Mouse (Mus musculus) gastrocnemius, postnatal 14 days (tissue): Measurements from ENCODE around the gene Zscan22. TPM values are rescaled to one million over a fixed set of nuclear protein-coding genes. Genes with fewer than 3 reads are reported as not detected.
"Not testable (repeated sequence)": the region's sequence is repeated elsewhere in the genome, so short reads cannot be mapped to it uniquely, and the experiment has no call there.

ENCODE experiments used
- DNase-seq: peaks from one replicate; pipeline ENCODE4 v3.0.0; 2021; ENCODE audit warnings: mixed read lengths
- intact Hi-C: fragments of 180-260 bp; cut with DNase I; formaldehyde crosslinking; loops from one replicate; pipeline ENCODE4 v1.15.1; 2025; ENCODE audit warnings: low total_unique reads
- total RNA-seq, 2 experiments: library from RNA; stranded (reverse); gene quantifications; 2 replicates each; pipeline ENCODE4 v1.2.3; 2021

Gene Zscan22
- total RNA-seq, 2 experiments from 2014 or later: 3.1 TPM

- no peak for DNase-seq
- intact Hi-C loops: loop anchor here (10.0 kb wide), 1 partner anchor 52 kb away; the partner anchor contains the start of gene Zfp446
Measured at GRCm38 (mm10) chr7:12922729-12923128, 25.1 kb downstream of the Zscan22 start.

DNA sequence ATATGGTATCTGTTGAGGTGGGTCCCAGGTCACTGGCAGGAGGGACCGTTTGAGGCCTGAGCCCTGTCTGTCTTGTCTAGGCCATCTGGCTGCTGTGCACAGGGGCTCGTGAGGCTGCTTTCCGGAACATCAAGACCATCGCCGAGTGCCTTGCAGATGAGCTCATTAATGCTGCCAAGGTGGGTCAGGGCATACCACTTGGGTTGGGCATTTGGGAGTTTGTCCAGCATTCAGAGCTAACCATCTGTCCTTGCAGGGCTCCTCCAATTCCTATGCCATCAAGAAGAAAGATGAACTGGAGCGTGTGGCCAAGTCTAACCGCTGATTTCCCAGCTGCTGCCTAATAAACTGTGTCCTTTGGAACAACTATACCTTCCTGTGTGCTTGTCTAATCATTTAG lies 28.7 kb downstream of the Zscan22 start:
- intact Hi-C loops: loop anchor here (10.0 kb wide), 1 partner anchor 48 kb away; the partner anchor contains the start of gene Zfp446
- DNase-seq: no peak

GRCm38 (mm10) chr7:12927191-12927680 lies 29.6 kb downstream of the Zscan22 start, which contains the start of gene Rnf225:
TSS of gene Rnf225 (plus strand) at chr7:12927416.
- intact Hi-C loops: loop anchor here (10.0 kb wide), 1 partner anchor 48 kb away; the partner anchor contains the start of gene Zfp446
- no peak for DNase-seq

DNA sequence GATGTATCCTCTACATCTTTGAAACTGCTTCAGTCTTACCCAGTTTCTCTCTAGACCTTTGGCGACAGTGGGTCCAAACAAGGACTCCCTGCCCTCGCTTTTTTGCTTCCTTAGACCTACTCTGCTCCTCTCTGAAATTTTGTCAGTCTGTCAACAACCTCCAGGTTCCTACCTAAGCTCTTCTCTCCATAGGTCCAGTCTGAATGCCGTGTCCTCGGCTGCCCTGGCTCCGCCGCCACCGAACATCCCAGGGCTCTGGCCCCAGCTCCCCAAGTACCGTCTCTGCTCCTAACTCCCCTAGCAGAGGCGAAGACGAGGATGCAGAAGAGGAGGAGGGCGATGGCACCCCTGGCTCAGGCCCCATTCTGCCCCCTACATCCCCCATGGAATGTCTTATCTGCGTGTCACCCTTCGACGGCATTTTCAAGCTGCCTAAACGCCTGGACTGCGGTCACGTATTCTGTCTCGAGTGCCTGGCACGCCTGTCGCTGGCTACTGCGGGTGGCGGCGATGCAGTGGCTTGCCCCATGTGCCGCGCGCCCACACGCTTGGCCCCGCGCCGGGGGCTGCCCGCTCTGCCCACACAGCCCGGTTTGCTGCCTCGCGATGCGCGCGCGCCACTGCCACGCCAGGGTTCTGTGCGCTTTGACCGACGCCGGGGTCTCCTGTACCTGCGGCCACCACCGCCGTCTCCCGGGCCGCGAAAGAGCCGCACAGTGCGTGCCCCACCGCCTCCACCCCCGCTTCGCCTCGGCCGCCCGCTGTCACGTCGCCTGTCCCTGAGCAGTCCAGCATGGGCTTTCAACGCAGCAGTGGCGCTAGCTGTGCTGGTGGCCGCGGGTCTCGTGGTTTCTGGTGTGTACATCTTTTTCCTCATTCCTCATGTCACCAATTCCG lies 30.3 kb downstream of the Zscan22 start:
- peak; percentile 39 for DNase-seq

GRCm38 (mm10) chr7:12933615-12934140 lies 36.1 kb downstream of the Zscan22 start:
- DNase-seq: no peak
- intact Hi-C loops: no loop called here

More for the DNA sequence above, 30.3 kb downstream of the Zscan22 start:
- intact Hi-C loops: loop anchor here (10.0 kb wide), 1 partner anchor 47 kb away; the partner anchor contains the start of gene Zfp446

GRCm38 (mm10) chr7:12934808-12935207 lies 37.2 kb downstream of the Zscan22 start:
- intact Hi-C loops: no loop called here

GRCm38 (mm10) chr7:12937254-12937803 lies 39.7 kb downstream of the Zscan22 start:
- DNase-seq, intact Hi-C loops: not testable (repeated sequence)

More at GRCm38 (mm10) chr7:12934808-12935207, 37.2 kb downstream of the Zscan22 start:
- no peak for DNase-seq

- no peak for DNase-seq
- intact Hi-C loops: no loop called here
Measured at GRCm38 (mm10) chr7:12940599-12940998, 43.0 kb downstream of the Zscan22 start.

GRCm38 (mm10) chr7:12943488-12943887 lies 45.9 kb downstream of the Zscan22 start:
- intact Hi-C loops: no loop called here
- DNase-seq: no peak

DNA sequence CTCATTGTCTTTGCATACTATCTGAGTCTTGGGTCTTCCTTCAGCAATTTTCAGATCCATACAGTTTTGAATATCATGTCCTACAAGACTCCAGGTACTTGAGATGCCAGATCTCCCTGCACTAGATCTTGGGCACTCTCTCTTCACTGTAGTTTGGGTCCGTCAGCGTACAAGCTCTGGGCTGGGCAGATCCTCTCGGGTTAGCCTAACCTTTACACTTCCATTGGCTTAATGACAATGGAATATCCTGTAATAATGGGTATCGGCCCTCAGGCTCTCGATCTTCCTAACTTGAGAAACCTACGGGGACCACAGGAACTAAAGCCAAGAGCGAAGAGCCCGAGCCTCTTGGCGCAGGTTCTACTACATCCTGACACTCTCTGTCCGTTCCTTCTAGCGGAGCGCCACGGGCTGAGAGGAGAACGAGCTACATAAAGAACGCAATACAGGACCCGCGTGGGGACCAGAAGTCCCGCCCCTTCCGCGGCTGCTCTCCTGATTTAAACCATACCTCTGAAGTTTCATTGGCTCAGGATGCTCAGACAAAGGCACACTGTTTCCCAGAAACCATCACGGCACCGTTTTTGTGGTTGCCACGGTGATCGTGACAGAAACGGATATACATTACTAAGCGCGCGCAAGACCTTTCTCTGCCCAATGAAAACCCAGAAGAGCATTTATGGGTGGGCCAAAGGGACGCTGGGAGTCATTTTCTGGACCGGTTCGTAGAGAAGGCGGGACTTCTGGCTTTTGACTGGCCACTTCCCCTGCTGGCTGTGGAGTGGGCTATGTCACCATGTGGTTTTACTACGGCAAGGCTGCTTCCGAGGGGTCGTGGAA lies 51.6 kb downstream of the Zscan22 start:
- intact Hi-C loops: no loop called here
- DNase-seq: peak; percentile 87

- no peak for DNase-seq
- intact Hi-C loops: no loop called here
Measured at GRCm38 (mm10) chr7:12949872-12950229, 52.2 kb downstream of the Zscan22 start.

GRCm38 (mm10) chr7:12954896-12955295 lies 57.3 kb downstream of the Zscan22 start:
- DNase-seq: no peak
- intact Hi-C loops: no loop called here

DNA sequence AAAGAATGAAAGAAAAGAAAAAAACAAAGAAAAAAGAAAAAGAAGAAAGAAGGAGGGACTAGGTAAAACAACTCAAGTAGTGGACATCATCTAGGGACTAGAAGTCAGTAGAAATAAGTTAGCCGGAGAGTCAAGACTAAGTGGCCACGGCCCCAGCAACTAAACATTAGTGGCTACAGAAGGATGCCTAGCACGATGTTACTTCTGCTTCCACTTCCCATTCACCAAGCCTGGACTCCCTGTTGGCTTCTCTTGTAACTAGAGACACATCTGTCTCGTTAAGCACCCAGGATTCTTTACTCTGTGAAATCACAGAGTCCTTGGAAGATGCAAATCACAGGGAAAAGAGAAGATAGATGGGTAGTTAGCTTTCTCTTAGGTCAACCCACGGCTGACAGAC lies 59.9 kb downstream of the Zscan22 start:
- intact Hi-C loops: no loop called here
- no peak for DNase-seq

Other genes starting within 250 kb of the Zscan22 start
- not detected for gene Vmn2r55, start 212.8 kb upstream of the Zscan22 start, total RNA-seq
- gene Vmn2r56, start 162.8 kb upstream of the Zscan22 start, total RNA-seq: not detected
- gene Zscan18, start 94.2 kb upstream of the Zscan22 start, total RNA-seq: 1 to 10 TPM; 2.3 to 3.2 TPM
- 1 to 10 TPM; 4.4 to 4.6 TPM for gene Zfp329, start 79.0 kb upstream of the Zscan22 start, total RNA-seq
- gene Zfp110, start 63.1 kb upstream of the Zscan22 start, total RNA-seq: 10 to 100 TPM in 1 of 2 experiments, 1 to 10 TPM in 1; 9.7 to 10.2 TPM
- 1 to 10 TPM; 1.9 to 2.1 TPM for gene Zfp128, start 16.6 kb upstream of the Zscan22 start, total RNA-seq
- gene Rps5, start 24.5 kb downstream of the Zscan22 start, total RNA-seq: 100 to 1,000 TPM; 667 to 730 TPM
- under 1 TPM; 0.25 to 0.27 TPM for gene Rnf225, start 29.6 kb downstream of the Zscan22 start, total RNA-seq
- 1 to 10 TPM; 2.2 to 3.7 TPM for gene Zfp324, start 68.0 kb downstream of the Zscan22 start, total RNA-seq
- gene Zfp446, start 80.0 kb downstream of the Zscan22 start, total RNA-seq: 1 to 10 TPM; 2.7 to 2.9 TPM
- gene Slc27a5, start 100.4 kb downstream of the Zscan22 start, total RNA-seq: not detected
- gene Trim28, start 101.3 kb downstream of the Zscan22 start, total RNA-seq: 10 to 100 TPM; 67.0 to 85.9 TPM
- gene Zbtb45, start 112.2 kb downstream of the Zscan22 start, total RNA-seq: 1 to 10 TPM; 4.7 to 5.1 TPM
- 100 to 1,000 TPM in 1 of 2 experiments, 10 to 100 TPM in 1; 95.6 to 103 TPM for gene Chmp2a, start 137.0 kb downstream of the Zscan22 start, total RNA-seq
- gene Ube2m, start 140.5 kb downstream of the Zscan22 start, total RNA-seq: 100 to 1,000 TPM; 141 to 149 TPM
- under 1 TPM; 0.80 to 0.98 TPM for gene Mzf1, start 156.9 kb downstream of the Zscan22 start, total RNA-seq
- gene Vmn1r85, start 197.4 kb downstream of the Zscan22 start, total RNA-seq: not detected
- not detected for gene Vmn1r86, start 222.1 kb downstream of the Zscan22 start, total RNA-seq
- not detected for gene Vmn1r87, start 242.3 kb downstream of the Zscan22 start, total RNA-seq